Mouse (Mus musculus): Measurements from ENCODE around the gene Rusc2.

The Rusc2 gene

DNA sequence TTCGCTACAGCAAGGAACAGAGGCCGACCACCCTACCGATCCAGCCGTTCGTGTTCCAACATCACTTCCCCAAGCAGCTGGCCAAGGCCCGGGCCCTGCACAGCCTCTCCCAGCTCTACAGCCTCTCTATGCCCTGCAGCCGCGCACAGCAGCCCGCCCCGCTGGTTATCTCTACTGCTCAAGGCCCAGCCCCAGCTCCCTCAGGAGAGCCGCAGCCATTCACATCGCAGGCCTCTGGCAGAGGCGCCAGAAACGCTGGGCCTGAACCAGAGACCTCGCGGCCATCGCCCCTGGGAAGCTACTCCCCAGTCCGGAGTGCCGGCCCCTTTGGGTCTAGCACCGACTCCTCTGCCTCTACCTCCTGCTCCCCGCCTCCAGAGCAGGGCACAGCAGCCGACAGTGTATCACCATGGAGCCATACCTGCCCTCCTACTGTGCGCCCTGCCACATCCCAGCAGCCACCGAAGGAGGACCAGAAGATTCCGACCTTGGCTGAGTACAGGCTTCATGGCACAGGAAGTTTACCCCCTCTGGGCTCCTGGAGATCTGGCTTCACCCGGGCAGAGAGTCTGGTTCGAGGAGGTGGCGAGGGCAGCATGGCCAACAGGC, 40.0 kb downstream of the Rusc2 start:
- H3K4me3 ChIP-seq (replicated peaks; ENCODE audit: low read length), result peak overlapping the region; percentile 65
- no peak for TF ChIP-seq NANOG (IDR thresholded peaks at IDR 0.05; ENCODE audit: borderline replicate concordance, low read length)
- TF ChIP-seq CTCF (conservative IDR thresholded peaks at IDR 0.05; ENCODE audit: low read length), result no peak
- TF ChIP-seq POU5F1 (IDR thresholded peaks at IDR 0.05; ENCODE audit: borderline replicate concordance, low read length), result no peak
- peaks cover 59% of the 10 kb centered on the region for H3K27me3 ChIP-seq (ENCODE audit: insufficient read depth, low read length)
- H3K36me3 ChIP-seq (ENCODE audit: insufficient read depth, low read length), result peaks cover 47% of the 10 kb centered on the region
- H3K9me3 ChIP-seq (ENCODE audit: low read length), result no peaks in the 10 kb centered on the region
- H3K4me1 ChIP-seq (replicated peaks; ENCODE audit: low read depth, low read length), result peaks cover 74% of the 10 kb centered on the region

DNA sequence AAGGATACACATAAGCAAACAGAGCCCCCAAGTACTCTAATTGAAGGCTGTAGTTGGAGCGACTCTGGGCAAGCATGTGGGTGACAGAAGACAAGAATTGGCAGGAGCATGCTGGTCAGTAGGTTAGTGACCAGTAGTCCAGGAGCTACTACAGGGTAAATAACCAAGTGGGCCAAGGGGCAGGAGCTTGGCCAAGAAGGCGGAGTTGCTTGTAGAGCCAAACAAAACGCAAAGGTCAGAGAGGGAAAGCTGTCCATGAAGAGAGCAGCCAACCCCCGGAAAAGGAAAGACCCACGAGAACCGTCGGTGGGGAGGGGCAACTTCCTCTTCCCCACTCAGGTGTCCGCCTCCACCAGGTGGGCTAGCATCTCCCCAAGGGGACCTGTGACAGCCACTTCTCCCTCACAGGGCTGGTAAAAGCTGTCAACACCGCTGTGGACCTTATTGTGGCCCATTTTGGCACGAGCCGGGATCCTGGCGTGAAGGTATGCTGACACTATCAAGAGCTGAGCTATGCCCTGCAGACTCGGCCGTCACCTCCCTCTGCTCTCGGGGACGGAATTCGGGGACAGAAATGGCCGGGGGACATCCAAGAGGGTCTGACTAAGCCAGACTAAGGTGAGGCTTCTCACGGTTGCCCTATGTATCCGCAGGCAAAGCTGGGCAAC, 41.6 kb downstream of the Rusc2 start:
- Histone ChIP-seq H3K4me3 (replicated peaks; ENCODE audit: low read length) (no peak overlapping the region), H3K4me1 (replicated peaks; ENCODE audit: low read depth, low read length) (peaks cover 78% of the 10 kb centered on the region), H3K36me3 (ENCODE audit: insufficient read depth, low read length) (peaks cover 45% of the 10 kb centered on the region), H3K9me3 (ENCODE audit: low read length) (no peaks in the 10 kb centered on the region), H3K27me3 (ENCODE audit: insufficient read depth, low read length) (peaks cover 74% of the 10 kb centered on the region)
- TF ChIP-seq POU5F1 (IDR thresholded peaks at IDR 0.05; ENCODE audit: borderline replicate concordance, low read length), result no peak
- TF ChIP-seq CTCF (conservative IDR thresholded peaks at IDR 0.05; ENCODE audit: low read length), result no peak
- no peak for TF ChIP-seq NANOG (IDR thresholded peaks at IDR 0.05; ENCODE audit: borderline replicate concordance, low read length)

DNA sequence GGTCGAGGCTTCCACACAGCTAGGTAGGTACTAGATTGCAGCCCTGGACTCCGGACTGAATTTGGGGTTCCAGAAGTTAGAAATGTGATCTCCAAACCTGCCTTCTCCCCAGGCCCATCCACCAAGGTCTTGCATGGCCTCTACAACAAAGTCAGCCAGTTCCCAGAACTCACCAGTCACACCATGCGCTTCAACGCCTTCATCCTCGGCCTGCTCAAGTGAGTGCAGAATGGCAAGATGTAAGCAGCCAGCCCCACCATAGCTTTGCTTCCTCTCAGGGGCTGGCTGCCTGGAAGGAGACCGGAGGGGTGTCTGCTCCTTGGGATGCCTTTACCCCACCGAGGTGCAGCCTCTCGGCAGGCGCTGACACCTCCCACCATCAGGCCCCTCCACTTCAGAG, 42.3 kb downstream of the Rusc2 start:
- H3K4me1 ChIP-seq (replicated peaks; ENCODE audit: low read depth, low read length), result peaks cover 78% of the 10 kb centered on the region
- H3K36me3 ChIP-seq (ENCODE audit: insufficient read depth, low read length), result peaks cover 45% of the 10 kb centered on the region
- peaks cover 81% of the 10 kb centered on the region for H3K27me3 ChIP-seq (ENCODE audit: insufficient read depth, low read length)
- H3K9me3 ChIP-seq (ENCODE audit: low read length), result no peaks in the 10 kb centered on the region
- no peak overlapping the region for H3K4me3 ChIP-seq (replicated peaks; ENCODE audit: low read length)
- TF ChIP-seq POU5F1 (IDR thresholded peaks at IDR 0.05; ENCODE audit: borderline replicate concordance, low read length) (no peak), NANOG (IDR thresholded peaks at IDR 0.05; ENCODE audit: borderline replicate concordance, low read length) (no peak), CTCF (conservative IDR thresholded peaks at IDR 0.05; ENCODE audit: low read length) (no peak)

DNA sequence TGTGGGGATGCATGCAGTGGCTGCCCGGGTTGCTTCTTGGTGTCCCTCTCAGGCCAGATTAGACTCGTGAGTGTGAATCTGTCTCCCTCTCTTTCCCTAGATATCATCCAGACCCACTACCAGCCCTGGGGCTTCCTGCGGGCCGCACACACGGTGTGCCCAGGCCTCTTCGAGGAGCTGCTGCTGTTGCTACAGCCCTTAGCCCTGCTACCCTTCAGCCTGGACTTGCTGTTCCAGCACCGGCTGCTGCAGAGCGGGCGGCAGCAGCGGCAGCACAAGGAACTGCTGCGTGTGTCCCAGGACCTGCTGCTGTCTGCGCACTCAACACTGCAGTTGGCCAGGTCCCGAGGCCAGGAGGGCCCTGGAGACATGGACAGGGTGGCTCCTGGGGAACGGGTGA, 43.4 kb downstream of the Rusc2 start:
- Histone ChIP-seq H3K9me3 (ENCODE audit: low read length) (no peaks in the 10 kb centered on the region), H3K4me1 (replicated peaks; ENCODE audit: low read depth, low read length) (peaks cover 67% of the 10 kb centered on the region), H3K27me3 (ENCODE audit: insufficient read depth, low read length) (peaks cover 89% of the 10 kb centered on the region), H3K4me3 (replicated peaks; ENCODE audit: low read length) (peak overlapping the region; percentile 66), H3K36me3 (ENCODE audit: insufficient read depth, low read length) (peaks cover 45% of the 10 kb centered on the region)
- TF ChIP-seq POU5F1 (IDR thresholded peaks at IDR 0.05; ENCODE audit: borderline replicate concordance, low read length), result no peak
- no peak for TF ChIP-seq NANOG (IDR thresholded peaks at IDR 0.05; ENCODE audit: borderline replicate concordance, low read length)
- TF ChIP-seq CTCF (conservative IDR thresholded peaks at IDR 0.05; ENCODE audit: low read length), result no peak

DNA sequence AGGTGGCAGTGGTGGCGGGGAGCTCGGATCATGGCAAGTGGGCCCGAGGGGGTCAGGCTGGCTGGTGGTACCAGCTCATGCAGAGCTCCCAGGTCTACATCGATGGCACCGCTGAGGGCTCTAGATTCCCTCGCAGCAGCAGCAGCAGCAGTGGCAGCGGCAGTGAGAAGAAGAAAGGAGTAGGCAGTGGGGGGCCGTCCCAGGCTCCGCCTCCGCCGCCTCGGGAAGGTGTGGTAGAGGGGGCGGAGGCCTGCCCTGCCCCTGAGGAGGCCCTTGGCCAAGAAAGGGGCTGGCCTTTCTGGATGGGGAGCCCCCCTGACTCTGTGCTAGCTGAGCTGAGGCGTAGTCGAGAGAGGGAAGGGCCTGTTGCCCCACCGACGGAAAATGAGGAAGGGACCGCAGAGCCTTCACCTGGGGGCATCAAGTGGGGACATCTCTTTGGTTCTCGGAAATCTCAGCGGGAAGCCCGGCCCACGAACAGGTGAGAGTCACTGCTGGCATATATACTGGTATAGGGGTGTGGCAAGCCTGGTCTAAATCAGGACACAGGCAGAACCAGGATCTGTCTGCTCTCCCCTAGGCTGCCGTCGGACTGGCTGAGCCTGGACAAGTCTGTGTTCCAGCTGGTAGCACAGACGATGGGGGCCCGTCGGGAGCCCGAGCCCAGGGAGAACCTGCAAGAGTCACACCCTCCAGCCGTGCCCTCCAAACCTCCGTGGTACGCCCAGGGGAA, 44.0 kb downstream of the Rusc2 start:
- peaks cover 92% of the 10 kb centered on the region for H3K27me3 ChIP-seq (ENCODE audit: insufficient read depth, low read length)
- H3K4me3 ChIP-seq (replicated peaks; ENCODE audit: low read length), result peak overlapping the region; percentile 66
- peaks cover 45% of the 10 kb centered on the region for H3K36me3 ChIP-seq (ENCODE audit: insufficient read depth, low read length)
- no peaks in the 10 kb centered on the region for H3K9me3 ChIP-seq (ENCODE audit: low read length)
- peaks cover 64% of the 10 kb centered on the region for H3K4me1 ChIP-seq (replicated peaks; ENCODE audit: low read depth, low read length)
- TF ChIP-seq CTCF (conservative IDR thresholded peaks at IDR 0.05; ENCODE audit: low read length) (no peak), POU5F1 (IDR thresholded peaks at IDR 0.05; ENCODE audit: borderline replicate concordance, low read length) (no peak), NANOG (IDR thresholded peaks at IDR 0.05; ENCODE audit: borderline replicate concordance, low read length) (no peak)

DNA sequence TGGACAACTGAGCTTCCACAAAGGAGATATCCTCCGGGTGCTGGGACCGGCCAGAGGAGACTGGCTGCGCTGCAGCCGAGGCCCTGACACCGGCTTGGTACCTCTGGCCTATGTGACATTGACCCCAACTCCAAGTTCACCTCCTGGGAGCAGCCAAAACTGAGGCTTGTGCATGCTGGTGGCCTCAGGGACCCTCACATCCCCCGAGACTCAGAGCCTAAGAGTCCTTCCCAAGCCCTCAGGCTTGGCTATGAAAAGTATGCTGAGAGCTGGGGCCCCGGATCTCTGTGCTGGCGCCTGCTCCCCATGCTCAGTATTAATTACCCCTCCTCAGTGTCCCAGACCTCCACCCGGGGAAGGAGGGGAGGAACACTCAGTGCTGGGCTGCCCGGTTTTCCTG, 44.7 kb downstream of the Rusc2 start:
- Histone ChIP-seq H3K4me1 (replicated peaks; ENCODE audit: low read depth, low read length) (peaks cover 57% of the 10 kb centered on the region), H3K27me3 (ENCODE audit: insufficient read depth, low read length) (peaks cover 86% of the 10 kb centered on the region), H3K36me3 (ENCODE audit: insufficient read depth, low read length) (peaks cover 45% of the 10 kb centered on the region), H3K4me3 (replicated peaks; ENCODE audit: low read length) (0 out of 2 replicates have a peak overlapping the region, but pooled peaks have one; percentile 13), H3K9me3 (ENCODE audit: low read length) (no peaks in the 10 kb centered on the region)
- TF ChIP-seq NANOG (IDR thresholded peaks at IDR 0.05; ENCODE audit: borderline replicate concordance, low read length), result no peak
- TF ChIP-seq POU5F1 (IDR thresholded peaks at IDR 0.05; ENCODE audit: borderline replicate concordance, low read length), result no peak
- TF ChIP-seq CTCF (conservative IDR thresholded peaks at IDR 0.05; ENCODE audit: low read length), result no peak

DNA sequence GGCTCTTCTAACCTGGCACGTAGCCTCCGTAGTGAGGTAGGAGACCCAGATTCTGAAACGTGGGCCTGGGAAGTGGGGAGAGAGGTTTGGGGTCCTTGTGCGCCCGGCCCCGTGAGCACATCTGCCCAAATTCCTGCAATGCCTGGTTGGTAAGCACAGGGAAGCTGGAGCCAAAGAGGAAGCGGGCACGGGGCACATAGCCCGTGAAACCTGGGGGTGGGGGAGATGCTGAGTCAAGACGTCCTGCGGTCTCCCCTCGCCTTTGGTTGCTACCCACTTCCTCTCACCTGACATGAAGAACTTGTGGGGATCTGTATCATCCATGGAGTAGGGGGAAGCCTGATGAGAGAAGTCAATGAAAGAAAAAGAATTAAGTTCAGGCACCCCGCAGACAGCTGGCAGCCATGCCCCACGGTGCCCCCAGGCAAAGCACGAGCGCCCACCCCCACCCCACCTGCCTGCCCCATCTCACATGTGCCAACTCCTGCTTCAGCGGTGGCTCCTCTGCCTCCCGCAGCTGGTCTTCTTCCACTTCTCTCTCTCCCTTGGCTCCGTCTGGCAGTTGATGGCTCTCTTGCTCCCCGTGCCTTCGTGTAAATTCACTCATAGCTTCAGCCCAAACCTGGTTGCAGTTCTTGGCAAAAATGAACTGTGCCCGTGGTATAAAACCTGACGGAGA, 45.9 kb downstream of the Rusc2 start:
- TF ChIP-seq POU5F1 (IDR thresholded peaks at IDR 0.05; ENCODE audit: borderline replicate concordance, low read length), result no peak
- Histone ChIP-seq H3K36me3 (ENCODE audit: insufficient read depth, low read length) (peaks cover 35% of the 10 kb centered on the region), H3K27me3 (ENCODE audit: insufficient read depth, low read length) (peaks cover 75% of the 10 kb centered on the region), H3K4me3 (replicated peaks; ENCODE audit: low read length) (peak overlapping the region; percentile 70), H3K9me3 (ENCODE audit: low read length) (no peaks in the 10 kb centered on the region), H3K4me1 (replicated peaks; ENCODE audit: low read depth, low read length) (peaks cover 48% of the 10 kb centered on the region)

DNA sequence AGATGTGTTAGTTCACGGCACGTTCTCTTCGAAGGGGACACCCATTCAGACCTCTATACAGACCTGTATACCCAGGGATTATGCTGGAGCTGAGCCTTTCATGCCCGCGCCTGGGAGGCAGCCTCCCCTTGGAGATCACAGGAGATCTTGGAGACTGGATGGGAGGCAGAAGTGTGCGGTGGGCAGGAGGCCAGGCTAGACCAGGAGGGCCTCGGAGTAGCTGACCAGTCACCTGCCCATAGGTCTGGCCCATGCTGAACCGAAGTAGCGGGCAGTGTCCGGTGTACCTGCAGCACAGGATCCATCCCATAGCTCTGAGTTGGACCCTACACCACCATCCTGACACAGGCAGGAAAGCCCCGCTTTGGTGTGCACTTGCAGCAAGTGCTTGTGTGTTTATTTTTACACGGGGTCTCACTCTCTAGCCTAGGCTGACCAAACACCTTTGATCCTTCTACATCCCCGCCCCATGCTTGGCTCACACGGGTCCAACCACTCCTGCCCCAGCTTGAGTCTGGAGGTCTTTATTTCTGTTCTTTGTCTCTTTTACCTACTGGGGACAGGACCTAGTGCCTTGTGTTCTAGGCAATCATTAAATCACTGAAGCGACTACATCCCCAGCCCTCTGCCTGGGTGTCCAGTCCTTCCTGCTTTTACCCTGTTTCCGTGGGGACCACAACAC, 46.5 kb downstream of the Rusc2 start:
- Histone ChIP-seq H3K27me3 (ENCODE audit: insufficient read depth, low read length) (peaks cover 69% of the 10 kb centered on the region), H3K9me3 (ENCODE audit: low read length) (no peaks in the 10 kb centered on the region), H3K4me3 (replicated peaks; ENCODE audit: low read length) (peak overlapping the region; percentile 70), H3K36me3 (ENCODE audit: insufficient read depth, low read length) (peaks cover 28% of the 10 kb centered on the region), H3K4me1 (replicated peaks; ENCODE audit: low read depth, low read length) (peaks cover 51% of the 10 kb centered on the region)
- TF ChIP-seq POU5F1 (IDR thresholded peaks at IDR 0.05; ENCODE audit: borderline replicate concordance, low read length) (no peak), NANOG (IDR thresholded peaks at IDR 0.05; ENCODE audit: borderline replicate concordance, low read length) (no peak), CTCF (conservative IDR thresholded peaks at IDR 0.05; ENCODE audit: low read length) (no peak)
